Mouse (Mus musculus) bone marrow macrophage, adult 2 months (primary cell): Measurements from ENCODE around the gene Fut1. TPM values are rescaled to one million over a fixed set of nuclear protein-coding genes. Genes with fewer than 3 reads are reported as not detected.
"Not testable (repeated sequence)": the region's sequence is repeated elsewhere in the genome, so short reads cannot be mapped to it uniquely, and the experiment has no call there.

ENCODE experiments used
- H3K27ac ChIP-seq: 2 replicates; pipeline ENCODE4 v1.5.1; 2012; ENCODE audit warnings: low read depth, low read length; ENCODE audit not compliant: insufficient read depth
- H3K4me1 ChIP-seq: 2 replicates; pipeline ENCODE4 v1.6.1; 2012; ENCODE audit warnings: low read length; ENCODE audit not compliant: control insufficient read depth, insufficient read depth
- H3K4me3 ChIP-seq: 2 replicates; pipeline ENCODE4 v1.5.1; 2012; ENCODE audit warnings: mild to moderate bottlenecking, low read length, moderate library complexity; ENCODE audit not compliant: insufficient read depth
- CTCF ChIP-seq: IDR thresholded peaks from 2 replicates; pipeline ENCODE4 v1.5.1; 2012; ENCODE audit warnings: low read depth, mild to moderate bottlenecking, low read length, moderate library complexity
- POLR2A ChIP-seq: IDR thresholded peaks from 2 replicates; pipeline ENCODE4 v1.6.1; 2012; ENCODE audit warnings: mild to moderate bottlenecking, low read depth, low read length, borderline replicate concordance
- polyA plus RNA-seq: library from polyadenylated mRNA; stranded (reverse); fragments of >200 nt; gene quantifications from 2 replicates; pipeline ENCODE4 v1.2.4, GENCODE M21; 2012; ENCODE audit not compliant: missing spikeins, insufficient read depth, insufficient read length

Gene Fut1
- polyA plus RNA-seq, 1 experiment = not detected

DNA sequence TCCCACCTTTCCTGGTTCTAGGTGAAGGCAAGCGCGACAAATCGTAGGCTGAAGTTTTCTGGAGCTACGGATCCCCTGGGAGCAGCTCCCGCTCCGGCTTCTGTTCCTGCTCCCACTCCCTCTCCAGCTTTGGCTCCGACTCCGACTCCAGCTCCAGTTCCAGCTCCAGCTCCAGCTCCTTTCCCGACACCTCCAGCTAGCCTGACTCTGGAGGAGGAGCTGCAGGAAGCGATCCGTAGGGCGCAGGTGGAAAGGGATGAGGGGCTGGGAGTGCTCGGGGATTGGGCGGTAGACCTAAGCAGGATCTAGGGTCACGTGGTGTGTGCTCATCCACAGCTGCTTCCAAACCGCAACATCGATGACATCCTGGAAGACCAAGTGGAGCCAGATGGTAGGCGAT is 27.1 kb downstream of the Fut1 start:
- no peak overlapping the region for H3K4me3 ChIP-seq
- TF ChIP-seq CTCF = no peak
- TF ChIP-seq POLR2A = no peak
- H3K4me1 ChIP-seq = peaks cover 10% of the 10 kb centered on the region
- no peak overlapping the region for H3K27ac ChIP-seq

DNA sequence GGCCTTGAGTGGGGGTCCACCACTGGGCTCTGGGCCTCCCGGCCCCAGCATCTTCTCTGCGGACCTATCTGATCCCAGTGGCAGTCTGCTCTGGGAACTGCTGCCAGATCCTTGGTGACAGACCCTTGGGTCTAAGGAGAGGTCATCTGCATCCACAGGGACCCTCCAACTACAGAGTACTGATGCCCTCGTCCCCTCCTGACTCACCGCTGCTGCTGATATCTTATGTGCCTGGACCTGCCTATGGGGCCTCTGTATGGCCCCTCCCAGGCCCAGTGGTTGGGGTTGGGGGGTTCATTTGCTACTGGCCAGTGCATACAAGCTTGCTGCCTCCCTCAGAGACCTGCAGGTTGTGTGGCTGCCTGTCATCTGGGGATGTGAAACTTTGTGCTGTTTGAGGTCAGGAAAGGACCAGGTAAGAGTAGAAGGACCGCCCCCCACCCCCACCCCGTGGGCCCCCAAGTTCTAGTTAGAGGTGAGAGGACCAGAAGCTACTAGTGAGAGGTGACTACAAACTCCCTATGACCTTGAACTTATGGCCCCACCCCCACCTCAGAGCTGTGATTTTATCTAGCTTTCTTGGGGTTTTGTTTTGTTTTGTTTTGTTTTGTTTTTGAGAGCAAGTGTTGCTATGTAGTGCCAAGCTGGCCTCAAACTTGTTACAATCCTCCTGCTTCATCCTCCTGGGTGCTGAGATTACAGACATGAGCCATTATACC is 27.9 kb downstream of the Fut1 start:
- no peak for TF ChIP-seq CTCF
- no peak overlapping the region for H3K27ac ChIP-seq
- peaks cover 10% of the 10 kb centered on the region for H3K4me1 ChIP-seq
- no peak overlapping the region for H3K4me3 ChIP-seq

DNA sequence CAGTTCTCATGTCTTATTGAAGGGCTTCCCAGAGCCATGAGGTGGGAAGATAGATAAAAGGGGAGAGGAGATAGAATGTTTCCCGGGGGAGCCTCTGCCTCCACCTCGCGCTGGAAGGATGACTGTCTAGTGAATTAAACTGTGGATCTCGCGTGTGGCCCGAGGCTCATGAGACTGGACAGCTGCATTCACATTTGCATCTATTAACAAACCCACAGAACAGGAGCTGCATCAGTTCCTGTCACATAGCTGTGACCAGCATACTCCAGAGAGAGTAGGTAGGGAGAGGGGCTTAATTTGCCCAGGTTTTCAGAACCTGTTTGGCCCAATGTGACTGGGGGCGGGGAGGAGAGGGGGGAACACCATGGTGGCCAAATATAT is 28.5 kb downstream of the Fut1 start:
- Histone ChIP-seq H3K4me3 (no peak overlapping the region), H3K4me1 (peaks cover 10% of the 10 kb centered on the region), H3K27ac (no peak overlapping the region)
- TF ChIP-seq POLR2A (no peak), CTCF (no peak)

DNA sequence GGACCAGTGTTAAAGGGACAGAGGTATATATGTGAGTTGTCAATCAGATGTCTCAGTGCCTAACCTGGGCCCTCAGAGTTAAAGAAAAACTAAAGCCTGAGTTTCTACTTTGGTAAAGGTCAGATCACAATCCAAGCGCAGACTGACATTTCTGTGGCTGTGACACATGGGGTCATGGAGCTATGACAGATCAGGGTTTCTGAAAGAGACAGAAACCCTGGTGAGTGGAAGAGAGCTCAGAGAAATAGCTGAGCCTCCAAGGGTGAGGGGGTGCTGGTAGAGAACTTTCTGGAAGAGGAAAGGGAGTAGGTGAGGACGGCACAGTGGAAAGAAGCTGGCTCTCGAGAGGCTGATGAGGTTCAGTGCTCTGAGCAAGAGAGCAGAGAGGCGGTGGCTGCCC is 29.6 kb downstream of the Fut1 start:
- no peak overlapping the region for H3K4me3 ChIP-seq
- H3K4me1 ChIP-seq = 0 out of 2 replicates have a peak, but pooled peaks cover 5% of the 10 kb centered on the region
- TF ChIP-seq CTCF (no peak), POLR2A (no peak)
- H3K27ac ChIP-seq = no peak overlapping the region

DNA sequence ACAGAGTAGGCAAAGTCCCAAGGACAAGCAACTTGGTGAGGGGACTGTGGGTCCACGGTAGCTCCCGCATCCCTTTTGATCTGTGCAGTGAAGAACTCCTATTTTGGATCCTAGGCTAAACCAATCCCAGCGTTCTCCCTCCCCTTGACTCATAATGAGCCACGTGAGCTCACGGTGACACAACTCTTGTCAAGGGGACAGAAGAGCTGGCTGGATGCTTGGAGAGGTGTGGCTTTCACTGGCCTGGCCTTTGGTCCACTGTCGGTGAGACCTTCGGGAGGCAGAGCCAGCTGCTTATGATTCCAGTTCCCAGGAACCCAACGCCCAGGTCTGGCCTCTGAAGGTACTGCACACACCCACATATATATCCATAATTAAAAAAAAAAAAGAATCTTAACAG is 32.3 kb downstream of the Fut1 start:
- no peak overlapping the region for H3K27ac ChIP-seq
- TF ChIP-seq CTCF (no peak), POLR2A (no peak)
- H3K4me1 ChIP-seq = no peaks in the 10 kb centered on the region
- no peak overlapping the region for H3K4me3 ChIP-seq

DNA sequence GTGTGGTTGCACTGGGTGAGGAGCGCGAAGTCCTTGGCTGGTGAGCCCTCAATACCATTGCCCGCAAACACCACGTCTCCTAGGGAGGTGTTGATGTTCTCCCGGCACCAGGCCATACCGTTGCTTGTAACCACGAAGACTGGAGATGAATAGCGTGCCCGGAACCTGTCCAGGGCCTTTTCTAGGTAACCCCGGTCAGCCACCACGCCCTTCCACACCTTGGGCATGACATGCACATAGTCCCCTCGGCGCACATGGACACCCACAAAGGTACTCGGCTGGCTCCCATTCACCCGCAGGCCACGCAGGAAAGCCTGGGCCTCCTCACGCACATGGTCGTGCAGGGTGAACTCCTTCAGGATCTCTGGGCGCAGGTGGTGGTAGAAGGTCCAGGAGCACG is 33.4 kb downstream of the Fut1 start:
- H3K4me3 ChIP-seq, H3K4me1 ChIP-seq, H3K27ac ChIP-seq: not testable (repeated sequence)

DNA sequence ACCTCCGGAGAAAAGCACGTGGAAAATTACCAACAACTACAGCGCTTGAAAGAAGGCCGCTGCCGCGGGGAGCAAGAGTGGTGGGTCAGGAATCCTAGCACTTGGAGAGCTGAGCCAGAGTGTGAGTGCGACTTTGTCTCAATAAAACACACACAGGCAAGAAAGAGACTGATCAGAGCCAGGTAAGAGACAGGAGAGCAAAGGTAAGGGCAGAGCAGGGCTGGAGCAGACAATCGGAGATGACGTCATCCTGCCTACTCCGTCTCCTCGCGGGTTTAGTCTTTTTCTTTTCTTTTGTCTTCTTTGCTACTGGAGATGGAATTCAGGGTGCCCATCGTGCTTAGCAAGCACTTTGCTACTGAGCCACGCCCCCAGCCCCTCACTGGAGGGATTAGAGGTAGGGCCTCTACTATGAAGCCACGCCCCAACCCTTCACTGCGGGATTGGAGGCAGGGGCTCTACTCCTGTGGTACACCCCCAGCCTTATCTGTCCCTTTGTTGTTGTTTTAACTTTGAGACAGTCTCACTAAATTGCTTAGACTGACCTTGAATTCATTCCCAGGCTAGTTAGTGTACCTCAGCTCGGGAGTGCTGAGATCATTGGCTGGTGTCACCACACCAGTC is 37.4 kb downstream of the Fut1 start:
- no peak overlapping the region for H3K27ac ChIP-seq
- no peaks in the 10 kb centered on the region for H3K4me1 ChIP-seq
- TF ChIP-seq CTCF (no peak), POLR2A (no peak)
- H3K4me3 ChIP-seq = no peak overlapping the region

DNA sequence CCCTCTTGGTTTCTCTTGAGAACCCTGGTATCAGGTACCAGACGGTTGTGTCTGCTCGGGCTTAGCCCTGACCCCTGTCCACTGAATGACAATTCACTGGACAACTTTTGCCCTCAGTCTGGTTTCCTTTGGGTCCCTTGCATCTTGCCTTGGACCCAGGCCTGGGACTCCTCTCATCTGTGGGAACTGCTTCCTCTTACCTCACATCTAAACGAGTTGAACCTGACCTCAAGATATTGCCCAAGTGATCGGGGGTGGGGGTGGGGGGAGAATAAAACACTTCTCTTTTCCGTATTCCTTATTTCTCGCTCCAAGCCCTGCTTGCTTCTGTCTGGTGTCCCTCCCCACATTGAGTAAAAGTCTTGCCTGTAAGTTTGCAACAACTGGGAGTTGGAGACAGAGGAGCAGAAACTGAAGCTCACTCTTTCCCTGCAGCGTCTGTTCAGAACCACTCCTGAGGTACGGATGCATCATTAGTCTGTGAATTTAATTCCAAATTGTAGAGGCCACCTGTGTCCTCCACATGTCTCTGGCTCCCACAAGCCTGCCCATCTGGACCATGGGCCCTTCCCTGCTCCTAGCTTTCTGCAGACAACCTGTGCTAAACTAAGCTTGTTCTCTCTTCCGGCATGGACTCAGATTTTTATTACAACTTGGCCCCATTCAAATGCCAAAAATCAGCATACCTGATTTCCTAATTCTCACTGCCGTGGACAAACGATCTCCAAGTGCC is 43.8 kb downstream of the Fut1 start:
- H3K27ac ChIP-seq = no peak overlapping the region

DNA sequence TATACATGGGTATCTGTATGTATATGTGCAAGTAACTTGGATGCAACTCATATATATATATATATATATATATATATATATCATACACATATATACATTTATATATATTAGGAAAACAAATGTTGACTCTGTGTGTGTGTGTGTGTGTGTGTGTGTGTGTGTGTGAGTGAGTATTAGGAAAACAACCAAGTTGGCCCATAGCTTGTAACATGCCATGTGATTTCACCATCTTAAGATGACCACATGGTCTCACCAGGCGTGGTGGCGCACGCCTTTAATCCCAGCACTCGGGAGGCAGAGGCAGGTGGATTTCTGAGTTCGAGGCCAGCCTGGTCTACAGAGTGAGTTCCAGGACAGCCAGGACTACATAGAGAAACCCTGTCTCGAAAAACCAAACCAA is 44.6 kb downstream of the Fut1 start:
- H3K4me1 ChIP-seq = peaks cover 10% of the 10 kb centered on the region

More for the DNA sequence above, 43.8 kb downstream of the Fut1 start:
- no peak overlapping the region for H3K4me3 ChIP-seq
- H3K4me1 ChIP-seq = peaks cover 10% of the 10 kb centered on the region
- TF ChIP-seq CTCF (no peak), POLR2A (no peak)

DNA sequence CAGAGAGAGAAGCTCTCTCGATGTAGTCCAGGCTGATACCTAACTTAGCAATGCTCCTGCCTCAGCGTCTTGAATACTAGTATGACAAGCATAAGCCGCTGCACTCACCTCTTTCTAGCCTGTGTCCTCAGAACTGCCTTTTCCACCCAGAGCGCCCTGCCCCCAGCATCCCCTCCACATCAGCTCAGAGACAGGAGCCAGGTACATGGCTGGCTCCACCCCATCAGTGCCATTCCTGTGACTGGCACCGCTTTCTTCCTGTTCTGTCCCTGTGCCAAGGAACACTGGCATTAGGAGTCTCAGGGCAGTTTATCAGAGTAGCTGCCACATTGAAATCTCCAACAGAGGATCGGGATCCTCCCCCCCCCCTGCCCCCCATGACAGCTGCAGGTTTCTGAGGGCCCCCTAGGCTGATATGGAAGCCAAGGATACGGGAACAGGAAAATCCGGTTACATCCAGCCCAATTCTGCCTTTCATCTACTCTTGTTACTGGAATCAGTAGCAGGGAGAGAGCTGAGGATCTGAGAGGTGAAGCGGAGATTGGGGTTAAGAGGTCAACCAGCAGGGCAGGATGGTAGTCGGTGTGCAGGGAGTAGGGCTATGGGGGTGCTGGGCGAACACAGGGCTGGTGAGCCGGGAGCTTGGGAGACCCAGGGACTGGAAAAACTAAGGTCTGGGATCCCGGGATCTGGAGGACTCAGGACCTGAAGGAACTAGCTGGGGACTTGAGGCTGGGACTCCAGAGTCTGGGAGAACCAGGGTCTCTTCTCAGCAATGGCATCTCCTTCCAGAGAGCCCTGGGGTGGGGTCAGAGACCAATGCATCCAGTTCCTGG is 48.4 kb downstream of the Fut1 start:
- H3K27ac ChIP-seq = no peak overlapping the region
- TF ChIP-seq CTCF = no peak
- TF ChIP-seq POLR2A = no peak
- H3K4me1 ChIP-seq = peaks cover 7% of the 10 kb centered on the region
- H3K4me3 ChIP-seq = no peak overlapping the region

More for the DNA sequence above, 44.6 kb downstream of the Fut1 start:
- H3K27ac ChIP-seq, H3K4me3 ChIP-seq: not testable (repeated sequence)
